Mouse (Mus musculus): ENCODE measurements around the gene Syt1. TPM values are rescaled to one million over a fixed set of nuclear protein-coding genes. Genes with fewer than 3 reads are reported as not detected.

Gene Syt1
- polyA plus RNA-seq, 1 experiment from 2014 or later, result 109 TPM

- Histone ChIP-seq H3K4me2 (ENCODE audit: low read length) (no peak overlapping the region), H3K27ac (ENCODE audit: low read length) (no peak overlapping the region), H3K9me3 (ENCODE audit: control insufficient read depth, low read length) (no peaks in the 10 kb centered on the region), H3K36me3 (ENCODE audit: control insufficient read depth, insufficient read depth) (no peaks in the 10 kb centered on the region), H3K4me1 (replicated peaks; ENCODE audit: control insufficient read depth, insufficient read depth, low read length) (no peaks in the 10 kb centered on the region), H3K9ac (replicated peaks; ENCODE audit: low read depth, low read length) (no peak overlapping the region), H3K27me3 (replicated peaks; ENCODE audit: control insufficient read depth, insufficient read depth, low read length) (no peaks in the 10 kb centered on the region), H3K4me3 (replicated peaks; ENCODE audit: low read length) (no peak overlapping the region)
- whole genome bisulfite sequencing, result 88% methylated on average over 3 of the region's 3 CpGs
- ATAC-seq, result no peak
Observed at GRCm38 (mm10) chr10:108538546-108538945, 472.2 kb downstream of the Syt1 start.

- H3K9me3 ChIP-seq (ENCODE audit: control insufficient read depth, low read length), result no peaks in the 10 kb centered on the region
- no peaks in the 10 kb centered on the region for H3K36me3 ChIP-seq (ENCODE audit: control insufficient read depth, insufficient read depth)
- H3K27ac ChIP-seq (ENCODE audit: low read length), result no peak overlapping the region
- WGBS, result 69% methylated on average over 9 of the region's 9 CpGs
- ATAC-seq, result no peak
- no peaks in the 10 kb centered on the region for H3K27me3 ChIP-seq (replicated peaks; ENCODE audit: control insufficient read depth, insufficient read depth, low read length)
- H3K4me1 ChIP-seq (replicated peaks; ENCODE audit: control insufficient read depth, insufficient read depth, low read length), result no peaks in the 10 kb centered on the region
- no peak overlapping the region for H3K9ac ChIP-seq (replicated peaks; ENCODE audit: low read depth, low read length)
- no peak overlapping the region for H3K4me2 ChIP-seq (ENCODE audit: low read length)
- no peak overlapping the region for H3K4me3 ChIP-seq (replicated peaks; ENCODE audit: low read length)
Observed at GRCm38 (mm10) chr10:108537641-108538040, 473.1 kb downstream of the Syt1 start.

GRCm38 (mm10) chr10:108535922-108536321 lies 474.9 kb downstream of the Syt1 start:
- no peak for ATAC-seq
- H3K4me3 ChIP-seq (replicated peaks; ENCODE audit: low read length), result no peak overlapping the region
- no peaks in the 10 kb centered on the region for H3K36me3 ChIP-seq (ENCODE audit: control insufficient read depth, insufficient read depth)
- no peaks in the 10 kb centered on the region for H3K27me3 ChIP-seq (replicated peaks; ENCODE audit: control insufficient read depth, insufficient read depth, low read length)
- no peaks in the 10 kb centered on the region for H3K9me3 ChIP-seq (ENCODE audit: control insufficient read depth, low read length)
- H3K27ac ChIP-seq (ENCODE audit: low read length), result no peak overlapping the region
- no peak overlapping the region for H3K4me2 ChIP-seq (ENCODE audit: low read length)
- 63% methylated on average over 5 of the region's 5 CpGs for WGBS
- H3K9ac ChIP-seq (replicated peaks; ENCODE audit: low read depth, low read length), result no peak overlapping the region
- no peaks in the 10 kb centered on the region for H3K4me1 ChIP-seq (replicated peaks; ENCODE audit: control insufficient read depth, insufficient read depth, low read length)

- H3K9me3 ChIP-seq (ENCODE audit: control insufficient read depth, low read length), result no peaks in the 10 kb centered on the region
- no peak overlapping the region for H3K9ac ChIP-seq (replicated peaks; ENCODE audit: low read depth, low read length)
- H3K36me3 ChIP-seq (ENCODE audit: control insufficient read depth, insufficient read depth), result no peaks in the 10 kb centered on the region
- ATAC-seq, result no peak
- H3K4me2 ChIP-seq (ENCODE audit: low read length), result no peak overlapping the region
- H3K27me3 ChIP-seq (replicated peaks; ENCODE audit: control insufficient read depth, insufficient read depth, low read length), result no peaks in the 10 kb centered on the region
- no peaks in the 10 kb centered on the region for H3K4me1 ChIP-seq (replicated peaks; ENCODE audit: control insufficient read depth, insufficient read depth, low read length)
- no peak overlapping the region for H3K27ac ChIP-seq (ENCODE audit: low read length)
- no peak overlapping the region for H3K4me3 ChIP-seq (replicated peaks; ENCODE audit: low read length)
- 63% methylated on average over 4 of the region's 4 CpGs for WGBS
Observed at GRCm38 (mm10) chr10:108534112-108534511, 476.7 kb downstream of the Syt1 start.

GRCm38 (mm10) chr10:108532916-108533315 lies 477.9 kb downstream of the Syt1 start:
- WGBS, result 83% methylated on average over 11 of the region's 11 CpGs
- Histone ChIP-seq H3K36me3 (ENCODE audit: control insufficient read depth, insufficient read depth) (no peaks in the 10 kb centered on the region), H3K27ac (ENCODE audit: low read length) (no peak overlapping the region), H3K9ac (replicated peaks; ENCODE audit: low read depth, low read length) (no peak overlapping the region), H3K4me2 (ENCODE audit: low read length) (no peak overlapping the region), H3K27me3 (replicated peaks; ENCODE audit: control insufficient read depth, insufficient read depth, low read length) (no peaks in the 10 kb centered on the region), H3K4me1 (replicated peaks; ENCODE audit: control insufficient read depth, insufficient read depth, low read length) (no peaks in the 10 kb centered on the region), H3K4me3 (replicated peaks; ENCODE audit: low read length) (no peak overlapping the region), H3K9me3 (ENCODE audit: control insufficient read depth, low read length) (no peaks in the 10 kb centered on the region)
- no peak for ATAC-seq

GRCm38 (mm10) chr10:108532283-108532682 lies 478.5 kb downstream of the Syt1 start:
- Histone ChIP-seq H3K36me3 (ENCODE audit: control insufficient read depth, insufficient read depth) (no peaks in the 10 kb centered on the region), H3K4me3 (replicated peaks; ENCODE audit: low read length) (no peak overlapping the region), H3K27me3 (replicated peaks; ENCODE audit: control insufficient read depth, insufficient read depth, low read length) (no peaks in the 10 kb centered on the region), H3K9ac (replicated peaks; ENCODE audit: low read depth, low read length) (no peak overlapping the region), H3K9me3 (ENCODE audit: control insufficient read depth, low read length) (no peaks in the 10 kb centered on the region), H3K27ac (ENCODE audit: low read length) (no peak overlapping the region), H3K4me1 (replicated peaks; ENCODE audit: control insufficient read depth, insufficient read depth, low read length) (no peaks in the 10 kb centered on the region), H3K4me2 (ENCODE audit: low read length) (no peak overlapping the region)
- ATAC-seq, result no peak
- 77% methylated on average over 9 of the region's 9 CpGs for WGBS

GRCm38 (mm10) chr10:108531641-108532040 lies 479.1 kb downstream of the Syt1 start:
- H3K9ac ChIP-seq (replicated peaks; ENCODE audit: low read depth, low read length), result no peak overlapping the region
- no peak overlapping the region for H3K4me3 ChIP-seq (replicated peaks; ENCODE audit: low read length)
- no peaks in the 10 kb centered on the region for H3K9me3 ChIP-seq (ENCODE audit: control insufficient read depth, low read length)
- H3K4me1 ChIP-seq (replicated peaks; ENCODE audit: control insufficient read depth, insufficient read depth, low read length), result no peaks in the 10 kb centered on the region
- no peak for ATAC-seq
- H3K36me3 ChIP-seq (ENCODE audit: control insufficient read depth, insufficient read depth), result no peaks in the 10 kb centered on the region
- no peaks in the 10 kb centered on the region for H3K27me3 ChIP-seq (replicated peaks; ENCODE audit: control insufficient read depth, insufficient read depth, low read length)
- no peak overlapping the region for H3K27ac ChIP-seq (ENCODE audit: low read length)
- no peak overlapping the region for H3K4me2 ChIP-seq (ENCODE audit: low read length)
- WGBS, result 50% methylated on average over 4 of the region's 4 CpGs

GRCm38 (mm10) chr10:108531111-108531510 lies 479.7 kb downstream of the Syt1 start:
- no peaks in the 10 kb centered on the region for H3K36me3 ChIP-seq (ENCODE audit: control insufficient read depth, insufficient read depth)
- H3K9me3 ChIP-seq (ENCODE audit: control insufficient read depth, low read length), result no peaks in the 10 kb centered on the region
- WGBS, result 53% methylated on average over 4 of the region's 4 CpGs
- no peak overlapping the region for H3K4me3 ChIP-seq (replicated peaks; ENCODE audit: low read length)
- no peak for ATAC-seq
- H3K4me1 ChIP-seq (replicated peaks; ENCODE audit: control insufficient read depth, insufficient read depth, low read length), result no peaks in the 10 kb centered on the region
- no peak overlapping the region for H3K27ac ChIP-seq (ENCODE audit: low read length)
- no peak overlapping the region for H3K9ac ChIP-seq (replicated peaks; ENCODE audit: low read depth, low read length)
- H3K27me3 ChIP-seq (replicated peaks; ENCODE audit: control insufficient read depth, insufficient read depth, low read length), result no peaks in the 10 kb centered on the region
- no peak overlapping the region for H3K4me2 ChIP-seq (ENCODE audit: low read length)

- H3K4me3 ChIP-seq (replicated peaks; ENCODE audit: low read length), result no peak overlapping the region
- WGBS, result 89% methylated on average over 7 of the region's 7 CpGs
- no peaks in the 10 kb centered on the region for H3K27me3 ChIP-seq (replicated peaks; ENCODE audit: control insufficient read depth, insufficient read depth, low read length)
- ATAC-seq, result no peak
- no peaks in the 10 kb centered on the region for H3K36me3 ChIP-seq (ENCODE audit: control insufficient read depth, insufficient read depth)
- no peak overlapping the region for H3K4me2 ChIP-seq (ENCODE audit: low read length)
- no peak overlapping the region for H3K27ac ChIP-seq (ENCODE audit: low read length)
- H3K9ac ChIP-seq (replicated peaks; ENCODE audit: low read depth, low read length), result no peak overlapping the region
- H3K4me1 ChIP-seq (replicated peaks; ENCODE audit: control insufficient read depth, insufficient read depth, low read length), result 0 out of 2 replicates have a peak, but pooled peaks cover 2% of the 10 kb centered on the region
- no peaks in the 10 kb centered on the region for H3K9me3 ChIP-seq (ENCODE audit: control insufficient read depth, low read length)
Observed at GRCm38 (mm10) chr10:108528338-108528737, 482.4 kb downstream of the Syt1 start.

- Histone ChIP-seq H3K4me1 (replicated peaks; ENCODE audit: control insufficient read depth, insufficient read depth, low read length) (0 out of 2 replicates have a peak, but pooled peaks cover 2% of the 10 kb centered on the region), H3K36me3 (ENCODE audit: control insufficient read depth, insufficient read depth) (no peaks in the 10 kb centered on the region), H3K4me3 (replicated peaks; ENCODE audit: low read length) (no peak overlapping the region), H3K4me2 (ENCODE audit: low read length) (no peak overlapping the region), H3K9me3 (ENCODE audit: control insufficient read depth, low read length) (no peaks in the 10 kb centered on the region), H3K27me3 (replicated peaks; ENCODE audit: control insufficient read depth, insufficient read depth, low read length) (no peaks in the 10 kb centered on the region), H3K9ac (replicated peaks; ENCODE audit: low read depth, low read length) (no peak overlapping the region), H3K27ac (ENCODE audit: low read length) (no peak overlapping the region)
- 88% methylated on average over 11 of the region's 11 CpGs for WGBS
- no peak for ATAC-seq
Observed at GRCm38 (mm10) chr10:108525506-108525905, 485.3 kb downstream of the Syt1 start.

Data from forebrain, embryonic 16.5 days (tissue).